Mouse (Mus musculus) hindbrain, embryonic 11.5 days (tissue): ENCODE data around the gene Ints4. TPM values are rescaled to one million over a fixed set of nuclear protein-coding genes. Genes with fewer than 3 reads are reported as not detected.

Experiments
- ATAC-seq: fragments of 200-750 bp; cut with Nextera tagmentation; 2 replicates; pipeline ENCODE4 v1.8.0; 2017; ENCODE audit warnings: mild to moderate bottlenecking, moderate TSS enrichment, moderate library complexity; ENCODE audit not compliant: low FRiP score
- DNase-seq: peaks from one replicate; pipeline ENCODE4 v3.0.0-alpha.2; 2015; ENCODE audit warnings: low spot score
- H3K27ac ChIP-seq: fragments of 300-500 bp; sonication (generic); 2 replicates; pipeline ENCODE4 v1.5.1; 2014; ENCODE audit warnings: mild to moderate bottlenecking, low read depth, low read length
- H3K27me3 ChIP-seq: fragments of 300-500 bp; sonication (generic); 2 replicates; pipeline ENCODE4 v1.6.1; 2014; ENCODE audit warnings: mild to moderate bottlenecking, low read length, moderate library complexity, mixed read lengths; ENCODE audit not compliant: control insufficient read depth, insufficient read depth
- H3K36me3 ChIP-seq: fragments of 300-500 bp; sonication (generic); 2 replicates; pipeline ENCODE4 v1.6.1; 2014; ENCODE audit warnings: mild to moderate bottlenecking, low read length, moderate library complexity, mixed read lengths; ENCODE audit not compliant: control insufficient read depth, insufficient read depth
- H3K4me1 ChIP-seq: fragments of 300-500 bp; sonication (generic); replicated peaks from 2 replicates; pipeline ENCODE4 v1.6.1; 2014; ENCODE audit warnings: low read length, mixed read lengths; ENCODE audit not compliant: control insufficient read depth, insufficient read depth
- H3K4me2 ChIP-seq: fragments of 300-500 bp; sonication (generic); replicated peaks from 2 replicates; pipeline ENCODE4 v1.6.1; 2014; ENCODE audit warnings: mild to moderate bottlenecking, low read depth, low read length
- H3K4me3 ChIP-seq: fragments of 300-500 bp; sonication (generic); 2 replicates; pipeline ENCODE4 v1.5.1; 2014; ENCODE audit warnings: low read depth, low read length
- H3K9ac ChIP-seq: fragments of 300-500 bp; sonication (generic); 2 replicates; pipeline ENCODE4 v1.6.1; 2014; ENCODE audit warnings: low read depth, low read length
- H3K9me3 ChIP-seq: fragments of 300-500 bp; sonication (generic); 2 replicates; pipeline ENCODE4 v1.6.1; 2016; ENCODE audit warnings: low read length; ENCODE audit not compliant: control insufficient read depth
- WGBS: fragments of 180-500 bp; shearing (Covaris S2); extraction: QIAGEN DNeasy Blood & Tissue Kit; methylation state at CpG from one replicate; pipeline ENCODE4 v1.1.7; 2014; 5-methylcytosine and 5-hydroxymethylcytosine counted together
- polyA plus RNA-seq: library from polyadenylated mRNA; unstranded; fragments of >200 nt; fragmentation: Nextera tagmentation; extraction: Ambion mirVana; gene quantifications from 2 replicates; pipeline ENCODE4 v1.2.1, GENCODE M21; 2014

Gene Ints4
- polyA plus RNA-seq, 1 experiment from 2014 or later: 66.3 TPM

DNA sequence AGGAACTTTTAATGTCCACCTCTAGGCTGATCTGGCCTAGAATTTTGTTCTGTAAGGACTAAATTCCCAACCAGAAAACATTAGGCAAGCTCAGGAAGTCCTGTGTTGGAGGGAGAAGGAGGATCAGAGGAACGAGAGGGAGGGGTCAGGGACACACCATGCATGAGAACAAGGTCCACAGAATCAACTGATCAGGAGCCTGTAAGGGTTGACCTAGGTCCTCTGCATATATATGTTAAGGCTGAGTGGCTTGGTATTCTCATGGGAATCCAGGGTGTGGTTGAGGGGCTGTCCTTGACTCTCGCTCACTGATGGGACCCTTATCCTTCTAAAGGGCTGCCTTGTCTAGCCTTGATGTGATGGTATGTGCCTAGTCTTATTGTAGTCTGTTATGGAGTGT lies 82.8 kb downstream of the Ints4 start:
- no peaks in the 10 kb centered on the region for H3K9me3 ChIP-seq
- no peak overlapping the region for H3K27ac ChIP-seq
- no peaks in the 10 kb centered on the region for H3K4me1 ChIP-seq
- no peak overlapping the region for H3K4me3 ChIP-seq
- H3K27me3 ChIP-seq: no peaks in the 10 kb centered on the region
- DNase-seq (no peak), ATAC-seq (no peak)
- whole genome bisulfite sequencing: 88% methylated on average over 2 of the region's 2 CpGs
- H3K4me2 ChIP-seq: no peak overlapping the region
- no peak overlapping the region for H3K9ac ChIP-seq
- H3K36me3 ChIP-seq: no peaks in the 10 kb centered on the region

DNA sequence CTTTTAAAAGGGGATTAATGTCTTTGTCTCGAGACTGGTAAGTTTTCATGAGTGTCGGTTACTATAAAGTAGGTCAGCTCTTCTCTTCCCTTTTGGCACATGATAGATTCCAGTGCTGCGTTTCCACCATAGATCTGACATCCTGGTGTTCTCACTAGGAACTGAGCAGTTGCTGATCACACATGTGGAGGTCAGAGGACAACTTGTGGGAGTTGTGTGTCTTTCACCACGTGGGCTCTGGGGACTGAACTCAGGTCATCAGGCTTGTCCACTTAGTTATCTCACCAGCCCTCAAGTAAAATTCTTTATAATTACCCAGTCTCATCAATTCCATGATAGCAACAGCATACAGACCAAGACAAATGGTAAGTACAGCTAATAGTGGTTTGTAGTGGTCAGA lies 88.6 kb downstream of the Ints4 start:
- H3K27ac ChIP-seq: no peak overlapping the region
- WGBS: 84% methylated on average over 4 of the region's 4 CpGs
- DNase-seq: no peak

GRCm38 (mm10) chr7:97570389-97570788 lies 89.6 kb downstream of the Ints4 start:
- 91% methylated on average over 1 of the region's 1 CpGs for WGBS
- Histone ChIP-seq H3K4me1 (no peaks in the 10 kb centered on the region), H3K9ac (no peak overlapping the region), H3K9me3 (no peaks in the 10 kb centered on the region), H3K4me3 (no peak overlapping the region), H3K36me3 (no peaks in the 10 kb centered on the region), H3K27ac (no peak overlapping the region), H3K4me2 (no peak overlapping the region), H3K27me3 (no peaks in the 10 kb centered on the region)
- no peak for ATAC-seq
- DNase-seq: no peak

More for the DNA sequence above, 88.6 kb downstream of the Ints4 start:
- no peaks in the 10 kb centered on the region for H3K36me3 ChIP-seq
- H3K9ac ChIP-seq: no peak overlapping the region
- no peaks in the 10 kb centered on the region for H3K27me3 ChIP-seq
- no peak overlapping the region for H3K4me2 ChIP-seq
- no peaks in the 10 kb centered on the region for H3K9me3 ChIP-seq
- H3K4me3 ChIP-seq: no peak overlapping the region
- no peaks in the 10 kb centered on the region for H3K4me1 ChIP-seq
- ATAC-seq: no peak

DNA sequence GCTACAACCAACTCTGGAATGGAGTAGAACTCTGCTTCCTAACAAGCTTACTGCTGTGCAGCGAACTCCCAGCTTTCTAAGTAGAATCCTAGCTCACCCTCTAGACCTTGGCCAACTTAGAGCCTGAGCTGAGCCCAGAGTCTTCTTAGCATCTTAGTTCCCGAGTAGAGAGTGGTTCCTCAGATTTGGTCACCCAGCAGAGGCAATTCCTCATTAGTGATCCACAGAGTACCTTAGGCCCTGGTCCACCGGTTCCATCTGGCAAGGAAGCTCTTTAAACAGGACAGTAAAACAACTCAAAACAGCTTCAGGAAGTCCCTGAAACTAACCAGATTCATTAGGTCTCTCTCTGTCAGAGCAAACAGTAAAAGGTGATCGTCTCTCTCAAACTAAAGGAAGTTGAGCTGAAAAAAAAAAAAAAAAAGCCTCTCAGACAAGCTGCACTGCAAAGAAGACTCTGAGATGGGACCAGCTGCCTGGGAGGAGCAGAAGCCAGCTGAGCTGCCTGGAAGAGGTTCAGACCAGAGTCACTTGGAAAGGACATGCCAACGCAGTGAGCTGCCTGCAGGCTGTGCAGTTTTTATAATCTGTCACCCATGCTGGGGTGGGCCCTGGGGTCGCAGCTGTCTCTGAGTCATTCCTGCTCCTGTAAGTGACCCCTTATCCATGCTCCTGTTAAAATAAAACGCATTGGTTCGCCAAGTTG lies 97.8 kb downstream of the Ints4 start:
- peak overlapping the region; percentile 95 for H3K4me3 ChIP-seq
- no peaks in the 10 kb centered on the region for H3K27me3 ChIP-seq
- 32% methylated on average over 8 of the region's 8 CpGs for WGBS
- DNase-seq (peak; percentile 37), ATAC-seq (0 out of 2 replicates have a peak, but pooled peaks have one; percentile 0)
- no peaks in the 10 kb centered on the region for H3K36me3 ChIP-seq
- 0 out of 2 replicates have a peak overlapping the region, but pooled peaks have one; percentile 30 for H3K27ac ChIP-seq
- 0 out of 2 replicates have a peak, but pooled peaks cover 5% of the 10 kb centered on the region for H3K4me1 ChIP-seq
- H3K4me2 ChIP-seq: peak overlapping the region; percentile 60
- H3K9me3 ChIP-seq: no peaks in the 10 kb centered on the region
- peak overlapping the region; percentile 60 for H3K9ac ChIP-seq

DNA sequence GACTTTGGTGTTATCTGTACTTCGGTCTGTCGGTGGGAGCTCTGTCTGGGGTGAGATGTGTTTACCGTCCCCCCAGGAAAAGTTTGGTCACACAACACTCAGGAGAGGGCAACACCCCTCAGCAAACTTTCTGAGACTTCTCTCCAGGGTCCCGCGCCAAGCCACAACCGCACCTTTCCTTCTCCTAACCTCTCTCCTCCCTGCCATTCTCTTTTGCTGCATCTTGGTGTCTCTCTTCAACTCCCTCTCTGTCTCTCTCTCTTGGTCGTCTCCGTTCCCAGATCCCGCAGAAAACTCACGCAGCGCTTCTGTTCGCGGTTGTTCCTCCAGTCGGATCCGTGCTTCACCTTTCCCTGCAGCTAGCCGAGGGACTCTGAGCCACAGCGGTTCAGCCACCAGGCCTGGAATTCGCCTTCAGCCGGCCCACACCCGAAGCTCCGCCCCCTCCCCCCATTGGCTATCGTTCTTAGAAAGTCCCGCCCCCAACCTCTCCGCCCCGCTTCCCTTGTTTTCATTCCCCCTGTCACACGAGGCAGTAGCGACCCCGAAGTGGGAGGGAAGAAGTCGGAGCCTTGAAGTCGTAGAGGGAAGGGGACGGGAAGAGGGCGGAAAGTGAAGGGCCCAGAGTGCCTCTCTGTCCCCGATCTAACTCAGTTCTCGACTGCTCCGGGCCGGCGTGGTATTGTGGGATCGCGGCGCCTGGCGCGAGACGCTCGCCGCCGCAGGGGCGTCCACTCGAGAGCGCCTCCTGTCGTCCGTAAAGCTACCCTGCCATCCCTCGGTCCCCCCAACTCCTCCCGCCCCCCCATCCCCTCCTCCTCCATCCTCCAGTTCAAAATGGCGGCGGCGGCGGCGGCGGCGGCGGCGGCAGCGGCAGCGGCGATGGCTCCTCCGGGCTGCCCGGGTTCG lies 98.6 kb downstream of the Ints4 start, which contains the start of the genes Aamdc and Rsf1:
TSS of gene Aamdc (minus strand) at position 431 of the 909 bp plus-strand sequence.
TSS of gene Rsf1 (plus strand) at position 823 of the 909 bp plus-strand sequence.
- under 1% methylated on average over 48 of the region's 68 CpGs for WGBS
- Histone ChIP-seq H3K27ac (peak within 1 kb of the TSS; percentile 94), H3K27me3 (no peaks in the 10 kb centered on the region), H3K4me1 (0 out of 2 replicates have a peak, but pooled peaks cover 5% of the 10 kb centered on the region), H3K4me3 (peak within 1 kb of the TSS; percentile 95), H3K9me3 (no peaks in the 10 kb centered on the region), H3K36me3 (no peaks in the 10 kb centered on the region), H3K4me2 (peak within 1 kb of the TSS; percentile 74), H3K9ac (peak within 1 kb of the TSS; percentile 97)
- peak; percentile 97 for DNase-seq
- peak; percentile 95 for ATAC-seq

DNA sequence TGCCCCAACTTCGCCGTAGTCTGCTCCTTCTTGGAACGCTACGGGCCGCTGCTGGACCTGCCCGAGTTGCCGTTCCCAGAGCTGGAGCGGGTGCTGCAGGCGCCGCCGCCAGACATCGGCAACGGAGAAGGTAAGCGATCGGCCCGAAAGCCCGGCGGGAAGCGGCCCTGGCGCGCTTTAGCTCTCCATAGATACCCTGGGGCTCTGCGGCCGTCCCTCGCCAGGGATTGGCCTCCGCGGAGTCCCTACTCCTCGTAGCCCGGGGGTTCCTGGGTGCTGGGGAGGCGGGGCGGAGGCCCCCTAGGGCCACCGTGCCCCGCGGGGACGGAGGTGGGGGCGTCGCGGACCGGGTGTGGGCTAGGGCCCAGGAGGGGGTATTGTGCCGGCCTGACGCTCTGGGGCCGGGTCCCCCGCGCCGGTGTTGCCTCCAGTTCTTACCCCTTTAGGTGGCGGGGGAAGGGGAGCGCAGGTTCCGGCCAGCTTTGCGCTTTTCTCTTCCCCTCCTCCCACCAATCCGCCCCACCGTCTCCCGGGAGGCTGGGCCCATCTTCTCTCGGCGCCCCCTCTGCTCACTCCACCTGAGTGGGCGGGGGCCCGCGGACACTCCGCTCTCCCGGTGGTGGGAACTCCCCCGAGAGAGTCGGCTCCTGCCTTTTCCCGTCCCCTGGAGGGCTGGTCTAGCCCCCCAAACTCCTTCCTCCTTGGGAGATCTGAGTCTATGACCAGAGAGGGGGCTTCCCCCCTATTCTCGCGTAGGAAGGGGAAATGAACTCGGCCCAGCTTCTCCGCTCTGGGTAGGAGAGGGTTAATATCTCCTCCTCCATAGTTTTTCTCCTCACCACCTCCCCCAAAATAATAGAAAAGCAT lies 99.5 kb downstream of the Ints4 start:
- Histone ChIP-seq H3K9ac (peak overlapping the region; percentile 97), H3K27me3 (no peaks in the 10 kb centered on the region), H3K27ac (peak overlapping the region; percentile 94), H3K4me2 (peak overlapping the region; percentile 74), H3K4me1 (0 out of 2 replicates have a peak, but pooled peaks cover 5% of the 10 kb centered on the region), H3K4me3 (peak overlapping the region; percentile 95), H3K9me3 (no peaks in the 10 kb centered on the region), H3K36me3 (no peaks in the 10 kb centered on the region)
- ATAC-seq (peak; percentile 53), DNase-seq (peak; percentile 70)
- under 1% methylated on average over 56 of the region's 65 CpGs for WGBS

DNA sequence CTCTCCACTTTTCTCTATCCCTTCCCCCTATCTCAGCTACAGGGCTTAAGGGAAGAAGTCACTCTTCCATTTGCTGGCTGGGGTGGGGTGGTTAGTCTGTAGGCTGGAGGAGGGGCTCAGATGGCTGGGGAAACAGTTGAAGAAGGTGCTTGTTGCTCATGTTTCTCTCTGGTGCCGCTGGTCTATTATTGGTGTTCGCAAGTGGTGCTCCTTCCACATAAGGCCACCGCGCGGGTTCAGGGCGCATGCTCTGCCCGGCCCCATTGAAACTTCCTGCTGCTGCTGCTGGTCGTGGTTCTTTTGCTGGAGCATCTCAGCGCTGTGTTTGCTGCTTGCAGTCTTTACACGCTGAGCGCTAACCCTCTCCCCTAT lies 100.1 kb downstream of the Ints4 start:
- WGBS: under 1% methylated on average over 11 of the region's 11 CpGs
- Histone ChIP-seq H3K27me3 (no peaks in the 10 kb centered on the region), H3K27ac (peak overlapping the region; percentile 94), H3K4me1 (0 out of 2 replicates have a peak, but pooled peaks cover 5% of the 10 kb centered on the region), H3K4me3 (peak overlapping the region; percentile 95), H3K9ac (peak overlapping the region; percentile 97), H3K9me3 (no peaks in the 10 kb centered on the region), H3K4me2 (peak overlapping the region; percentile 74), H3K36me3 (no peaks in the 10 kb centered on the region)
- peak; percentile 84 for DNase-seq
- ATAC-seq: peak; percentile 54

- 81% methylated on average over 5 of the region's 5 CpGs for WGBS
- H3K9me3 ChIP-seq: no peaks in the 10 kb centered on the region
- ATAC-seq (no peak), DNase-seq (no peak)
- H3K4me1 ChIP-seq: no peaks in the 10 kb centered on the region
- H3K9ac ChIP-seq: no peak overlapping the region
- no peak overlapping the region for H3K4me2 ChIP-seq
- no peak overlapping the region for H3K4me3 ChIP-seq
- H3K36me3 ChIP-seq: no peaks in the 10 kb centered on the region
- no peak overlapping the region for H3K27ac ChIP-seq
- H3K27me3 ChIP-seq: no peaks in the 10 kb centered on the region
These were observed 107.8 kb downstream of the Ints4 start for GRCm38 (mm10) chr7:97588506-97588905.
